24 mouse cellular contexts compared by ENCODE assay signal in the genomic region with DNA sequence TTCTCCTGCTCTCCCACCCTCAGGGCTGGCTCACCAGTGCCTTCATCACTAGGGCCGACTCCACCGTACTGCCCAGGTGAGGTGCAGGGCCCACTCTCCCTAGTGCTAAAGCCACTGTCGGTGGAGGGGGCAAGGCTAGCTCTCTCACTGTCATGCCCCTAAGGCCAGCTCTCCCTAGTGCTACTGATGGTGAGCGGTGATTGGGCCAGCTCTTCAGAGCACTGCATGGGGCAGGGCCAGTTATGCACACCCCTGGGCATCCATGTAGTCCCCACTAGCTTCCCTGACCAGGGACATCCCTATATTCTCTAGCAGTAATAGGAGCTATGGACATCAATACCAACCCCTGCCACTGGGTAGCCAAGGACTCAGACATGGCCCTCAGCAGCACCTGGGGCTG.
A peak's percentile ranks its signal among the peaks of the same experiment; 100 is the strongest.
DNase-seq lines count a peak whose midpoint lies in the region; ATAC-seq and TF ChIP-seq lines count a peak whose summit lies in the region.
"Had no signal": no experiment of that assay in that cellular context is flagged by ENCODE, and none has a peak within 500 bp of the region (broad histone marks: within the 10 kb centered on the region; RNA-seq: fewer than 3 reads in every experiment).

No protein-coding gene starts in this region.

- H3K4me1 ChIP-seq in heart, embryonic 15.5 days (replicated peaks): peaks cover 5% of the 10 kb centered on the region
- H3K4me1 ChIP-seq in lung, embryonic 15.5 days: peaks cover 9% of the 10 kb centered on the region; the same call in 1 of the 2 replicates
- no peaks in the 10 kb centered on the region for H3K4me1 ChIP-seq in midbrain, postnatal 0 days (ENCODE audit: insufficient read depth, low read length)
- no peaks in the 10 kb centered on the region for H3K4me1 ChIP-seq in midbrain, embryonic 11.5 days (ENCODE audit: control insufficient read depth, insufficient read depth, low read length)
- H3K4me1 ChIP-seq: liver, embryonic 15.5 days had no signal

- H3K4me3 ChIP-seq in heart, embryonic 15.5 days: no peak overlapping the region
- no peak overlapping the region for H3K4me3 ChIP-seq in lung, embryonic 15.5 days
- H3K4me3 ChIP-seq in midbrain, postnatal 0 days (ENCODE audit: low read depth, low read length): no peak overlapping the region
- no peak overlapping the region for H3K4me3 ChIP-seq in midbrain, embryonic 11.5 days (ENCODE audit: low read depth, low read length)
- H3K4me3 ChIP-seq: layer of hippocampus, adult 2 months; left cerebral cortex, adult 2 months; limb, embryonic 12.5 days; liver, embryonic 15.5 days had no signal

- H3K27ac ChIP-seq in heart, embryonic 15.5 days: no peak overlapping the region
- H3K27ac ChIP-seq in lung, embryonic 15.5 days: no peak overlapping the region
- H3K27ac ChIP-seq in midbrain, postnatal 0 days (ENCODE audit: low read depth, low read length): no peak overlapping the region
- H3K27ac ChIP-seq in midbrain, embryonic 11.5 days (ENCODE audit: low read depth, low read length): no peak overlapping the region
- H3K27ac ChIP-seq: layer of hippocampus, adult 2 months; left cerebral cortex, adult 2 months; limb, embryonic 12.5 days; liver, embryonic 15.5 days had no signal

- peak; percentile 34; the same call in 1 of the 2 replicates for ATAC-seq in heart, embryonic 15.5 days (replicated peaks; ENCODE audit: insufficient number of reproducible peaks, insufficient read depth, low FRiP score, low read depth)
- 0 out of 2 replicates have a peak, but pooled peaks have one; percentile 6 for ATAC-seq in lung, embryonic 15.5 days (ENCODE audit: borderline replicate concordance, extremely low read depth, low FRiP score, low TSS enrichment)
- peak; percentile 10; the same call in 1 of the 2 replicates for ATAC-seq in midbrain, postnatal 0 days (ENCODE audit: low FRiP score)
- ATAC-seq in midbrain, embryonic 11.5 days (ENCODE audit: low FRiP score): no peak
- ATAC-seq: forebrain, embryonic 14.5 days; intestine, embryonic 16.5 days had no signal

- no peak overlapping the region for H3K4me2 ChIP-seq in heart, embryonic 15.5 days
- no peak overlapping the region for H3K4me2 ChIP-seq in lung, embryonic 15.5 days
- no peak overlapping the region for H3K4me2 ChIP-seq in midbrain, postnatal 0 days (ENCODE audit: low read depth, low read length, poor library complexity, severe bottlenecking)
- H3K4me2 ChIP-seq in midbrain, embryonic 11.5 days: no peak overlapping the region
- H3K4me2 ChIP-seq: limb, embryonic 12.5 days; liver, embryonic 15.5 days; lung, embryonic 14.5 days had no signal

- 86% methylated on average over 4 of the region's 4 CpGs for WGBS in heart, embryonic 15.5 days
- WGBS in lung, embryonic 15.5 days: 90% methylated on average over 4 of the region's 4 CpGs
- 75% methylated on average over 4 of the region's 4 CpGs for whole genome bisulfite sequencing in midbrain, postnatal 0 days
- 88% methylated on average over 4 of the region's 4 CpGs for WGBS in midbrain, embryonic 11.5 days

- H3K27me3 ChIP-seq in heart, embryonic 15.5 days: no peaks in the 10 kb centered on the region
- no peaks in the 10 kb centered on the region for H3K27me3 ChIP-seq in lung, embryonic 15.5 days
- H3K27me3 ChIP-seq in midbrain, postnatal 0 days (ENCODE audit: insufficient read depth, low read length): no peaks in the 10 kb centered on the region
- H3K27me3 ChIP-seq in midbrain, embryonic 11.5 days (ENCODE audit: control insufficient read depth, insufficient read depth, low read length): no peaks in the 10 kb centered on the region
- H3K27me3 ChIP-seq: liver, embryonic 15.5 days had no signal

- no peak overlapping the region for H3K9ac ChIP-seq in heart, embryonic 15.5 days
- H3K9ac ChIP-seq in lung, embryonic 15.5 days: no peak overlapping the region
- no peak overlapping the region for H3K9ac ChIP-seq in midbrain, postnatal 0 days (replicated peaks; ENCODE audit: low read length, poor library complexity, severe bottlenecking)
- H3K9ac ChIP-seq in midbrain, embryonic 11.5 days (ENCODE audit: low read length): no peak overlapping the region
- H3K9ac ChIP-seq: limb, embryonic 12.5 days; liver, embryonic 15.5 days; lung, embryonic 14.5 days had no signal

- no peak for TF ChIP-seq CTCF in midbrain, postnatal 0 days (IDR thresholded peaks at IDR 0.05)

- H3K36me3 ChIP-seq in heart, embryonic 15.5 days: no peaks in the 10 kb centered on the region
- no peaks in the 10 kb centered on the region for H3K36me3 ChIP-seq in lung, embryonic 15.5 days
- no peaks in the 10 kb centered on the region for H3K36me3 ChIP-seq in midbrain, postnatal 0 days (ENCODE audit: insufficient read depth, low read length)
- H3K36me3 ChIP-seq in midbrain, embryonic 11.5 days (ENCODE audit: control insufficient read depth, insufficient read depth, low read length): no peaks in the 10 kb centered on the region
- H3K36me3 ChIP-seq: limb, embryonic 12.5 days; liver, embryonic 15.5 days had no signal

- no peaks in the 10 kb centered on the region for H3K9me3 ChIP-seq in heart, embryonic 15.5 days (replicated peaks)
- no peaks in the 10 kb centered on the region for H3K9me3 ChIP-seq in lung, embryonic 15.5 days
- H3K9me3 ChIP-seq in midbrain, postnatal 0 days (ENCODE audit: low read length): no peaks in the 10 kb centered on the region
- H3K9me3 ChIP-seq in midbrain, embryonic 11.5 days (ENCODE audit: control insufficient read depth, low read length): no peaks in the 10 kb centered on the region
- H3K9me3 ChIP-seq: limb, embryonic 12.5 days; liver, embryonic 15.5 days had no signal

- no peak for DNase-seq in heart, postnatal 4 days
- DNase-seq in lung, postnatal 10 days: no peak
- DNase-seq in midbrain, postnatal 0 days (ENCODE audit: low spot score): no peak
- DNase-seq in midbrain, embryonic 11.5 days (ENCODE audit: low spot score, missing footprints): no peak
- DNase-seq in thymus, postnatal 14 days: no peak
- DNase-seq: adrenal gland, postnatal 25 days; cerebellum, adult 8-10 months; cerebellum, postnatal 25 days; gastrocnemius, postnatal 14 days; kidney, adult 9 months; kidney, postnatal 36 days; lung, embryonic 14.5 days; lung, postnatal 36 days; spleen, adult 18-20 months; thymus, adult 2 months; thymus, postnatal 4 days had no signal
